Mouse (Mus musculus): ENCODE data around the gene Ros1.

Ros1 gene

DNA sequence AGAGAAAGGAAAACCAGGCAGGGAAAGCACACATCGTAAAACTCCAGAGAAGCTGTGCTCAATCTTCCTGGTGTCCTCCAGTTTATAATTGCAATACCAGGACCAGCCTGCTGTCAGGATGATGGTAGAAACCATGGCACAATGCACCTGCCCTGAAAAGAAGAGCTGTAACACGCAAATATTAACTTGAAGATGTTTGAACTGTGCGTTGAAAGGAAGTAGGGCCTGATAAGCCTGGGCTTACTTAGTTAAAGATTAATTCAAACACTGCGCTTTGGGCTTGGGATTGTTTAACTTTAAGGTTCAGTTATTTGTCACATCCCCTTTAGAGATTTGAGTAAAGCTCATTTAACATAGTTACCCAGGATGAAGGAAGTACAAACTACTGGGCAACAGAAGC lies 20.7 kb downstream of the Ros1 start:
- Histone ChIP-seq H3K36me3 (ENCODE audit: insufficient read depth, low read length) (no peaks in the 10 kb centered on the region), H3K4me3 (replicated peaks; ENCODE audit: low read length) (no peak overlapping the region), H3K9me3 (ENCODE audit: low read length) (no peaks in the 10 kb centered on the region), H3K27me3 (ENCODE audit: insufficient read depth, low read length) (no peaks in the 10 kb centered on the region), H3K4me1 (replicated peaks; ENCODE audit: low read depth, low read length) (no peaks in the 10 kb centered on the region)
- TF ChIP-seq POU5F1 (IDR thresholded peaks at IDR 0.05; ENCODE audit: borderline replicate concordance, low read length) (no peak), NANOG (IDR thresholded peaks at IDR 0.05; ENCODE audit: borderline replicate concordance, low read length) (no peak), CTCF (conservative IDR thresholded peaks at IDR 0.05; ENCODE audit: low read length) (no peak)

GRCm38 (mm10) chr10:52170489-52170888 lies 24.6 kb downstream of the Ros1 start:
- TF ChIP-seq POU5F1 (IDR thresholded peaks at IDR 0.05; ENCODE audit: borderline replicate concordance, low read length) (no peak), NANOG (IDR thresholded peaks at IDR 0.05; ENCODE audit: borderline replicate concordance, low read length) (no peak), CTCF (conservative IDR thresholded peaks at IDR 0.05; ENCODE audit: low read length) (no peak)
- H3K36me3 ChIP-seq (ENCODE audit: insufficient read depth, low read length), result no peaks in the 10 kb centered on the region
- H3K9me3 ChIP-seq (ENCODE audit: low read length), result no peaks in the 10 kb centered on the region
- H3K4me3 ChIP-seq (replicated peaks; ENCODE audit: low read length), result no peak overlapping the region
- no peaks in the 10 kb centered on the region for H3K4me1 ChIP-seq (replicated peaks; ENCODE audit: low read depth, low read length)
- no peaks in the 10 kb centered on the region for H3K27me3 ChIP-seq (ENCODE audit: insufficient read depth, low read length)

GRCm38 (mm10) chr10:52169841-52170240 lies 25.2 kb downstream of the Ros1 start:
- no peaks in the 10 kb centered on the region for H3K4me1 ChIP-seq (replicated peaks; ENCODE audit: low read depth, low read length)
- H3K4me3 ChIP-seq (replicated peaks; ENCODE audit: low read length), result no peak overlapping the region
- no peaks in the 10 kb centered on the region for H3K36me3 ChIP-seq (ENCODE audit: insufficient read depth, low read length)
- H3K9me3 ChIP-seq (ENCODE audit: low read length), result no peaks in the 10 kb centered on the region
- H3K27me3 ChIP-seq (ENCODE audit: insufficient read depth, low read length), result no peaks in the 10 kb centered on the region
- no peak for TF ChIP-seq POU5F1 (IDR thresholded peaks at IDR 0.05; ENCODE audit: borderline replicate concordance, low read length)
- no peak for TF ChIP-seq NANOG (IDR thresholded peaks at IDR 0.05; ENCODE audit: borderline replicate concordance, low read length)
- TF ChIP-seq CTCF (conservative IDR thresholded peaks at IDR 0.05; ENCODE audit: low read length), result no peak

GRCm38 (mm10) chr10:52165376-52165775 lies 29.7 kb downstream of the Ros1 start:
- H3K36me3 ChIP-seq (ENCODE audit: insufficient read depth, low read length), result no peaks in the 10 kb centered on the region
- no peaks in the 10 kb centered on the region for H3K4me1 ChIP-seq (replicated peaks; ENCODE audit: low read depth, low read length)
- H3K27me3 ChIP-seq (ENCODE audit: insufficient read depth, low read length), result no peaks in the 10 kb centered on the region
- H3K4me3 ChIP-seq (replicated peaks; ENCODE audit: low read length), result no peak overlapping the region
- no peaks in the 10 kb centered on the region for H3K9me3 ChIP-seq (ENCODE audit: low read length)
- TF ChIP-seq NANOG (IDR thresholded peaks at IDR 0.05; ENCODE audit: borderline replicate concordance, low read length), result no peak
- TF ChIP-seq CTCF (conservative IDR thresholded peaks at IDR 0.05; ENCODE audit: low read length), result no peak
- no peak for TF ChIP-seq POU5F1 (IDR thresholded peaks at IDR 0.05; ENCODE audit: borderline replicate concordance, low read length)

- no peak for TF ChIP-seq NANOG (IDR thresholded peaks at IDR 0.05; ENCODE audit: borderline replicate concordance, low read length)
- TF ChIP-seq POU5F1 (IDR thresholded peaks at IDR 0.05; ENCODE audit: borderline replicate concordance, low read length), result no peak
- no peak for TF ChIP-seq CTCF (conservative IDR thresholded peaks at IDR 0.05; ENCODE audit: low read length)
- Histone ChIP-seq H3K27me3 (ENCODE audit: insufficient read depth, low read length) (no peaks in the 10 kb centered on the region), H3K4me3 (replicated peaks; ENCODE audit: low read length) (no peak overlapping the region), H3K36me3 (ENCODE audit: insufficient read depth, low read length) (no peaks in the 10 kb centered on the region), H3K9me3 (ENCODE audit: low read length) (no peaks in the 10 kb centered on the region), H3K4me1 (replicated peaks; ENCODE audit: low read depth, low read length) (no peaks in the 10 kb centered on the region)
These were observed 34.4 kb downstream of the Ros1 start for GRCm38 (mm10) chr10:52160604-52161003.

- Histone ChIP-seq H3K9me3 (ENCODE audit: low read length) (no peaks in the 10 kb centered on the region), H3K4me3 (replicated peaks; ENCODE audit: low read length) (no peak overlapping the region)
These were observed 35.3 kb downstream of the Ros1 start for GRCm38 (mm10) chr10:52159704-52160103.

DNA sequence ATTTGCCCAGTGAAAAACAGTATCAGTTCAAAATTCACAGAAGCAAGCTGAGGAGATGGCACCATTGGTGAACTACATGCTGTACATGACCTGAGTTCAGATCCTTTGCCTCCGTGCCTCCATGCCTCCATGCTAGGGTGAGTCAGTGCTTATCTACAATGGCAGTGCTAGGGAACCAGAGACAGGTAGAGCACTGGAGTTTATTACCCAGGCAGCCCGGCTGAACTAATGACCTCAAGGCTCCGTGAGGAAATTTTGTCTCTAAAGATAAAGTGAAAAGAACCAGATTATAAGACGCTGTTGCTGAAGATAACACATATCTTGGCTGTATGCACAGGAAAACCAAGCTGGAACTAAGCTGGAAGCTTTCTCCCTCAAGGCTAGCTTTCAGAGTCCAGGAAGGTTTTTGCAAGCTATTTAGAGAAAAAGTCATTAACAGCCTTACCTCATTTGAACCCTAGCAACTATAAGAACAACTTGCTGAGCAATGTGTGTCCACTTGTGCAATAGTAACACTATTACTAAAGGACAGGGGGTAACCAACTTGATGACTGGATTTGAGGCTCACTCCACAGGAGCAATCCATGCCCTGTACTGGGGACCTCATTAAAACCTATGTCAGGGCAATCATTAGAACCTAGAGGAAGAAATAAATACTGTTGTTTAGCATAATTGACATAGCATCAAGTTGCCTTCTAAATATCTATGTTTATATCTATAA lies 61.5 kb downstream of the Ros1 start:
- Histone ChIP-seq H3K36me3 (ENCODE audit: insufficient read depth, low read length) (no peaks in the 10 kb centered on the region), H3K9me3 (ENCODE audit: low read length) (no peaks in the 10 kb centered on the region), H3K27me3 (ENCODE audit: insufficient read depth, low read length) (no peaks in the 10 kb centered on the region), H3K4me1 (replicated peaks; ENCODE audit: low read depth, low read length) (no peaks in the 10 kb centered on the region), H3K4me3 (replicated peaks; ENCODE audit: low read length) (no peak overlapping the region)
- TF ChIP-seq CTCF (conservative IDR thresholded peaks at IDR 0.05; ENCODE audit: low read length), result no peak
- no peak for TF ChIP-seq NANOG (IDR thresholded peaks at IDR 0.05; ENCODE audit: borderline replicate concordance, low read length)
- TF ChIP-seq POU5F1 (IDR thresholded peaks at IDR 0.05; ENCODE audit: borderline replicate concordance, low read length), result no peak

More at GRCm38 (mm10) chr10:52159704-52160103, 35.3 kb downstream of the Ros1 start:
- Histone ChIP-seq H3K36me3 (ENCODE audit: insufficient read depth, low read length) (no peaks in the 10 kb centered on the region), H3K27me3 (ENCODE audit: insufficient read depth, low read length) (no peaks in the 10 kb centered on the region), H3K4me1 (replicated peaks; ENCODE audit: low read depth, low read length) (no peaks in the 10 kb centered on the region)
- no peak for TF ChIP-seq NANOG (IDR thresholded peaks at IDR 0.05; ENCODE audit: borderline replicate concordance, low read length)
- TF ChIP-seq POU5F1 (IDR thresholded peaks at IDR 0.05; ENCODE audit: borderline replicate concordance, low read length), result no peak
- no peak for TF ChIP-seq CTCF (conservative IDR thresholded peaks at IDR 0.05; ENCODE audit: low read length)

DNA sequence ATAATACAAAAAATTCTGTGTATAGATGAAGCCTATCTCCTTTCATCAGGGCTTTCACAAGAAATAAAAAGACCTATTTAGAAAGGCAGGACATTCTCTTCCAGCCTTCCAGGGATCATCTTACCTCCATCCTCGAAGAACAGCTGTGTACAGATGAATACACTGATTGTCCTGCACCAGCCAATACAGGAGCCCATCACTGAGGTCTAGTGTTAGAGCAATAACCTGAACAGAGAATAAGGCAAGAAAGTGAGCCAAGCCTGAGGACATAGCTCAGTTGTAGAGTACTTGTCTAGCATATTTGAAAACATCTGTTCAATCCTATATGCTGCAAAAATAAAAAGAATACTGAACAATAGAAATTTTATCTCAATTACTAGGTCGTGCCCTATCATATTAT lies 64.3 kb downstream of the Ros1 start:
- Histone ChIP-seq H3K9me3 (ENCODE audit: low read length) (no peaks in the 10 kb centered on the region), H3K4me3 (replicated peaks; ENCODE audit: low read length) (no peak overlapping the region), H3K4me1 (replicated peaks; ENCODE audit: low read depth, low read length) (no peaks in the 10 kb centered on the region), H3K36me3 (ENCODE audit: insufficient read depth, low read length) (no peaks in the 10 kb centered on the region), H3K27me3 (ENCODE audit: insufficient read depth, low read length) (no peaks in the 10 kb centered on the region)
- TF ChIP-seq NANOG (IDR thresholded peaks at IDR 0.05; ENCODE audit: borderline replicate concordance, low read length) (no peak), POU5F1 (IDR thresholded peaks at IDR 0.05; ENCODE audit: borderline replicate concordance, low read length) (no peak), CTCF (conservative IDR thresholded peaks at IDR 0.05; ENCODE audit: low read length) (no peak)

Data from E14TG2a.4 (cell line).